Mouse (Mus musculus) hindbrain, postnatal 0 days (tissue): ENCODE results near the gene Slc25a31. TPM values are rescaled to one million over a fixed set of nuclear protein-coding genes. Genes with fewer than 3 reads are reported as not detected.

ENCODE experiments used
- ATAC-seq: fragments of 200-750 bp; cut with Nextera tagmentation; 2 replicates; pipeline ENCODE4 v1.8.0; 2017; ENCODE audit warnings: mild to moderate bottlenecking, moderate TSS enrichment, moderate library complexity
- DNase-seq: peaks from one replicate; pipeline ENCODE4 v3.0.0-alpha.2; 2015; ENCODE audit warnings: low spot score
- H3K27ac ChIP-seq: fragments of 300-500 bp; sonication (generic); 2 replicates; pipeline ENCODE4 v1.5.1; 2014; ENCODE audit warnings: mild to moderate bottlenecking
- H3K27me3 ChIP-seq: fragments of 300-500 bp; sonication (generic); 2 replicates; pipeline ENCODE4 v1.6.1; 2014; ENCODE audit warnings: low read length, mixed read lengths; ENCODE audit not compliant: insufficient read depth
- H3K36me3 ChIP-seq: fragments of 300-500 bp; sonication (generic); 2 replicates; pipeline ENCODE4 v1.6.1; 2014; ENCODE audit warnings: low read length, mixed read lengths; ENCODE audit not compliant: insufficient read depth
- H3K4me1 ChIP-seq: fragments of 300-500 bp; sonication (generic); 2 replicates; pipeline ENCODE4 v1.6.1; 2014; ENCODE audit warnings: antibody characterized with exemption, low read length, mixed read lengths; ENCODE audit not compliant: insufficient read depth
- H3K4me2 ChIP-seq: fragments of 300-500 bp; sonication (generic); 2 replicates; pipeline ENCODE4 v1.6.1; 2014; ENCODE audit warnings: low read depth, mild to moderate bottlenecking, low read length, moderate library complexity, mixed read lengths
- H3K4me3 ChIP-seq: fragments of 300-500 bp; sonication (generic); 2 replicates; pipeline ENCODE4 v1.5.1; 2014; ENCODE audit warnings: low read length
- H3K9ac ChIP-seq: fragments of 300-500 bp; sonication (generic); replicated peaks from 2 replicates; pipeline ENCODE4 v1.6.1; 2014; ENCODE audit warnings: mild to moderate bottlenecking, low read length, moderate library complexity, mixed read lengths
- H3K9me3 ChIP-seq: fragments of 300-500 bp; sonication (generic); 2 replicates; pipeline ENCODE4 v1.6.1; 2016; ENCODE audit warnings: low read length, mixed read lengths
- CTCF ChIP-seq: IDR thresholded peaks from 2 replicates; pipeline ENCODE4 v1.5.1; 2016; ENCODE audit warnings: antibody characterized with exemption, control low read depth, low read depth
- whole genome bisulfite sequencing: fragments of 180-500 bp; shearing (Covaris S2); extraction: QIAGEN DNeasy Blood & Tissue Kit; methylation state at CpG from one replicate; pipeline ENCODE4 v1.1.7; 2014; 5-methylcytosine and 5-hydroxymethylcytosine counted together
- polyA plus RNA-seq: library from polyadenylated mRNA; unstranded; fragments of >200 nt; fragmentation: Nextera tagmentation; extraction: Ambion mirVana; gene quantifications from 2 replicates; pipeline ENCODE4 v1.2.1, GENCODE M21; 2015
- total RNA-seq: library from RNA; depleted of rRNA; stranded (reverse); fragments of >200 nt; gene quantifications from 2 replicates; pipeline ENCODE4 v1.2.3, GENCODE M21; 2014

Slc25a31 gene
- total and polyA plus RNA-seq, 2 experiments from 2014 or later = 0.05 to 0.28 TPM

DNA sequence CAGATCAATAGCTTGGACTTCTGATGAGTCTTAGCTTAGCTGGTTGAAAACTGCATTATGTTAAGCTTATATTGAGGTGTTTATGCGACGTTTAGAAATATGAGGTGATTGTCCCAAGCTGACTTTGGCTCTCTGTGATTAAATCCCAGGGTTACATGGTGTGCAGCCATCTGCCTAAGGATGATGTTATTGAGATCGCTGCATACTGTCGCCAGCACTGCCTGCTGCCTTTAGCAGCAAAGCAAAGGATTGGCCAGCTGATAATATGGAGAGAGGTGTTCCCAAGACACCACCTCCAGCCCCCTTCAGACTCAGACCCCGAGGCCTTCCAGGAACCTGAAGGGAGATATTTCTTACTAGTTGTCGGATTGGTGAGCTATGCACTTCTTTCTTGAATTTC lies 17.1 kb upstream of the Slc25a31 start:
- Histone ChIP-seq H3K4me3 (no peak overlapping the region), H3K4me2 (no peak overlapping the region), H3K4me1 (no peaks in the 10 kb centered on the region), H3K9me3 (no peaks in the 10 kb centered on the region), H3K27ac (no peak overlapping the region), H3K36me3 (no peaks in the 10 kb centered on the region), H3K9ac (no peak overlapping the region), H3K27me3 (no peaks in the 10 kb centered on the region)
- ATAC-seq (0 out of 2 replicates have a peak, but pooled peaks have one; percentile 61), DNase-seq (peak; percentile 48)
- no peak for TF ChIP-seq CTCF
- 57% methylated on average over 6 of the region's 6 CpGs for WGBS

DNA sequence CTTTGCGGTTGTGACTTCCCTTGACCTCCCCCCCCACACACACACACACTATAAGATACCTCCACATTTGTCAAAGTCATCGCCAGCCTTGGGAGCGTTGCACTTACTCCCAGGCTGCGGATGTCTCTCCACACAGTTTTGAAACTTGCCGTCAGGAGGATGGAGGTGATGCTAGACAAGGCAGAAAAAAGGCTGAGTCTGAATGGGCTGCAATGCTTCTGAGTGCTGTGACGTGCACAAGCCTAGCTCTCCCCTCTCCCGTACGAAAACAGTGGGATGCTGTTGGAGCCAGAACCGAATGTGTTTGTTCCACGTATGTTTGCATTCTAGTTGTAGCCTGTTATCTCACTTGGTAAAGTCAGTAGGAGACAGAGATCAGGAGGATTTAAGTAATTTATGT lies 15.2 kb upstream of the Slc25a31 start:
- H3K36me3 ChIP-seq = no peaks in the 10 kb centered on the region
- WGBS = 77% methylated on average over 10 of the region's 10 CpGs
- H3K4me3 ChIP-seq = no peak overlapping the region
- DNase-seq (no peak), ATAC-seq (no peak)
- no peak overlapping the region for H3K4me2 ChIP-seq
- H3K4me1 ChIP-seq = no peaks in the 10 kb centered on the region
- no peaks in the 10 kb centered on the region for H3K27me3 ChIP-seq
- no peak overlapping the region for H3K9ac ChIP-seq
- no peak overlapping the region for H3K27ac ChIP-seq
- no peaks in the 10 kb centered on the region for H3K9me3 ChIP-seq
- no peak for TF ChIP-seq CTCF

GRCm38 (mm10) chr3:40693960-40694359 lies 14.7 kb upstream of the Slc25a31 start:
- Histone ChIP-seq H3K9ac (no peak overlapping the region), H3K4me1 (no peaks in the 10 kb centered on the region), H3K9me3 (no peaks in the 10 kb centered on the region), H3K36me3 (no peaks in the 10 kb centered on the region), H3K4me2 (no peak overlapping the region), H3K27me3 (no peaks in the 10 kb centered on the region), H3K4me3 (no peak overlapping the region), H3K27ac (no peak overlapping the region)
- ATAC-seq (no peak), DNase-seq (no peak)
- no peak for TF ChIP-seq CTCF
- WGBS = 92% methylated on average over 7 of the region's 7 CpGs

GRCm38 (mm10) chr3:40694438-40694837 lies 14.2 kb upstream of the Slc25a31 start:
- no peak for TF ChIP-seq CTCF
- Histone ChIP-seq H3K27me3 (no peaks in the 10 kb centered on the region), H3K9ac (no peak overlapping the region), H3K9me3 (no peaks in the 10 kb centered on the region), H3K4me2 (no peak overlapping the region), H3K36me3 (no peaks in the 10 kb centered on the region), H3K27ac (0 out of 2 replicates have a peak overlapping the region, but pooled peaks have one; percentile 15), H3K4me3 (no peak overlapping the region), H3K4me1 (no peaks in the 10 kb centered on the region)
- 34% methylated on average over 2 of the region's 2 CpGs for WGBS
- ATAC-seq (0 out of 2 replicates have a peak, but pooled peaks have one; percentile 49), DNase-seq (peak; percentile 59)

DNA sequence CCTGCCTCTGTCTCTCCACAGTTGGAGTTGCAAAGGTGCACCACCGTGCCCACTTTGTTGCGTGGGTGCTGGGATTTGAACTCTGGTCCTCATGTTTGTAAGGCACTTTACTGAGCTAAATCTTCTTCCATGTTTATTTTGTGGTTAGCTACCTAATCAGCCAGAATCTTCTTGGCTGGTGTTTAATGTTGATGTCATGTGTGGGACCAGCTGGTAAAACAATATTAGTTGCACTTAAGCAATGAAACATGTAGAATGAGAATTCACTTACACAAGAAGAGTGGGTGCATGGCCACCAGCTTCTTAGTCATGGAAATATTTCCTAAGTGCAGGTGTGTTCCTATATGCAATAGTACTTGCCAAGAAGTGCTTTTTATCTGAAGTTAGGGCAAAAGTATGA lies 13.5 kb upstream of the Slc25a31 start:
- no peak overlapping the region for H3K9ac ChIP-seq
- H3K27ac ChIP-seq = no peak overlapping the region
- no peak overlapping the region for H3K4me3 ChIP-seq
- DNase-seq = no peak
- no peak for ATAC-seq
- H3K4me2 ChIP-seq = no peak overlapping the region
- no peaks in the 10 kb centered on the region for H3K4me1 ChIP-seq
- WGBS = 95% methylated on average over 2 of the region's 2 CpGs
- TF ChIP-seq CTCF = no peak
- no peaks in the 10 kb centered on the region for H3K9me3 ChIP-seq
- no peaks in the 10 kb centered on the region for H3K27me3 ChIP-seq
- H3K36me3 ChIP-seq = no peaks in the 10 kb centered on the region

DNA sequence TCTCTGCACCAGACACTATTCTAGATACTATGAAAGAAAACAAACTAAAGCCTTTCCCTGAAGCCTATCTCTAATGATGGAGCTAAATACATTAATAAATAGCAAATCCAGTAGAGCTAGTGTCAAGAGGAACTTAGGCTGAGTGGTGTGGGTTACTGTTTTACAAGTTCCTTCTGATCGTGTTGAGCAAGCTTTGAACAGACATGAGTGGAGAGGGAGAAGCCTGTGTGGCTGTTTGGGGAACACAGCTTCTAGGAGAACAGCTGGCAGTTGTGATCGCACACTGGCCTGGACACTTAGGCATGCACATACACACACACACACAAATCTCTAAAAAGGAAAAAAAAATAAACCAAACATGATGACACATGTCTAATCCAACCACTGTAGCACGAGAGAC lies 9.8 kb upstream of the Slc25a31 start:
- H3K27me3 ChIP-seq = no peaks in the 10 kb centered on the region
- ATAC-seq (no peak), DNase-seq (no peak)
- H3K4me1 ChIP-seq = no peaks in the 10 kb centered on the region
- H3K36me3 ChIP-seq = no peaks in the 10 kb centered on the region
- no peaks in the 10 kb centered on the region for H3K9me3 ChIP-seq
- no peak overlapping the region for H3K4me3 ChIP-seq
- H3K27ac ChIP-seq = no peak overlapping the region
- no peak overlapping the region for H3K9ac ChIP-seq
- no peak overlapping the region for H3K4me2 ChIP-seq
- WGBS = 85% methylated on average over 3 of the region's 3 CpGs
- TF ChIP-seq CTCF = no peak

DNA sequence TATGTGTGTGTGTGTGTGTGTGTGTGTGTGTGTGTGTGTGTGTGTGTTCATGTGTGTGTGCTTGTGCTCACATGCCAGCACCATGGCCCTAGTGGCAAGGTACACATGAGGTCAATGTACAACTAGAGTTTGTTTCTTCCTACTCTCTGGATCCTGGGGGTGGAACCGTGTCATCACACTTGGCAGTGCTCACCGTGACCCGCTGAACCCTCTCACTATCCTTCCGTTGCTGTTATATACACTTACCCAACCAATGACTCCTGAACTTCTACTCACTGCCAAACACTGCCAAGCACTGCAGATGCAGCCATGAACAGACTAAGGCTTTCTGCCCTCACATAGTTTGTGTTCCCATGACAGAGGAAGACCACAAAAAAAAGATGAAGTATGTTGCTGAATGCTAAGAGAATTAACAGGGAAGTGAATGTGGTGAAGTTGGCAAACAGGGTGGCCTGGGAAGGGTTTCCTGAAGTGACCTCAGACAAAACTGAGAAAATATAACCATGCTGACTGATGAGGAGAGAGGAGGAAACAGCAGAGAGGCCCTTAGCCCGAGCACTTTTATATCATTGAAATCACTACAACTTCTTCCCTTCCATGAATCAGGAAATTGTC lies 3.7 kb upstream of the Slc25a31 start:
- H3K27ac ChIP-seq = no peak overlapping the region
- no peak for TF ChIP-seq CTCF
- no peaks in the 10 kb centered on the region for H3K9me3 ChIP-seq
- WGBS = 73% methylated on average over 5 of the region's 5 CpGs
- H3K9ac ChIP-seq = no peak overlapping the region
- no peaks in the 10 kb centered on the region for H3K36me3 ChIP-seq
- ATAC-seq = no peak
- no peak for DNase-seq
- no peak overlapping the region for H3K4me2 ChIP-seq
- H3K4me1 ChIP-seq = no peaks in the 10 kb centered on the region
- H3K4me3 ChIP-seq = no peak overlapping the region
- no peaks in the 10 kb centered on the region for H3K27me3 ChIP-seq
